Mouse (Mus musculus): ENCODE measurements around the gene Coro2b. TPM values are rescaled to one million over a fixed set of nuclear protein-coding genes. Genes with fewer than 3 reads are reported as not detected.

The Coro2b gene
- polyA plus RNA-seq, 1 experiment from 2014 or later = 32.5 TPM

- no peak for ATAC-seq (ENCODE audit: low read depth)
- Histone ChIP-seq H3K9me3 (ENCODE audit: control insufficient read depth, low read length) (no peaks in the 10 kb centered on the region), H3K4me3 (ENCODE audit: low read depth, low read length) (no peak overlapping the region), H3K27ac (ENCODE audit: low read depth, low read length) (no peak overlapping the region), H3K27me3 (ENCODE audit: control insufficient read depth, insufficient read depth, low read length) (no peaks in the 10 kb centered on the region), H3K36me3 (ENCODE audit: control insufficient read depth, insufficient read depth, low read length) (no peaks in the 10 kb centered on the region), H3K9ac (replicated peaks; ENCODE audit: low read depth, low read length) (no peak overlapping the region), H3K4me2 (ENCODE audit: low read depth, low read length) (no peak overlapping the region), H3K4me1 (ENCODE audit: control insufficient read depth, insufficient read depth, low read length) (peaks cover 8% of the 10 kb centered on the region; the same call in 1 of the 2 replicates)
- 93% methylated on average over 6 of the region's 6 CpGs for WGBS
These were observed 19.9 kb upstream of the Coro2b start for GRCm38 (mm10) chr9:62556748-62557147.

GRCm38 (mm10) chr9:62555258-62555856 is 18.5 kb upstream of the Coro2b start:
- Histone ChIP-seq H3K4me3 (ENCODE audit: low read depth, low read length) (no peak overlapping the region), H3K4me2 (ENCODE audit: low read depth, low read length) (no peak overlapping the region), H3K4me1 (ENCODE audit: control insufficient read depth, insufficient read depth, low read length) (peaks cover 8% of the 10 kb centered on the region; the same call in 1 of the 2 replicates), H3K27ac (ENCODE audit: low read depth, low read length) (no peak overlapping the region), H3K27me3 (ENCODE audit: control insufficient read depth, insufficient read depth, low read length) (no peaks in the 10 kb centered on the region), H3K9ac (replicated peaks; ENCODE audit: low read depth, low read length) (no peak overlapping the region), H3K9me3 (ENCODE audit: control insufficient read depth, low read length) (no peaks in the 10 kb centered on the region), H3K36me3 (ENCODE audit: control insufficient read depth, insufficient read depth, low read length) (no peaks in the 10 kb centered on the region)
- 66% methylated on average over 5 of the region's 5 CpGs for WGBS
- ATAC-seq (ENCODE audit: low read depth) = peak; percentile 28; the same call in 1 of the 2 replicates

DNA sequence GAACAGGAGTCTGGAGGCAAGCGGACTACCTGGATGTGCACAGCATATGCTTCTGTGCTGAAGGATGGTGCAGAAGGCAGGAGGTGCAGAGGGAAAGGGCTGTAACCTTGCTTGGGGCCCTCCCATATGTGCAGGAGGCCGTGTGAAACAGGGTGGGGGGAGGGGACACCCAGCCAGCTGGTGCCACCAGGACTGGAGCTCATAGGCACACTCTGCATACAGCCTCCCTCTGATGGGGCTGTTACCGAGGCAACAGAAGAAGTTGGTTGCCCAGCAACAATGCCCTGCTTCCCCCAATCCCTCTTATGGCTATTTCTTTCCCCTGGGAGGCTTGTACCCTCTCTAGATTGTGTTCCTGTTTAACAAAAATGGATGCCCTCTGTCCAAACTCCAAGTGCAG is 17.8 kb upstream of the Coro2b start:
- Histone ChIP-seq H3K9me3 (ENCODE audit: control insufficient read depth, low read length) (no peaks in the 10 kb centered on the region), H3K27me3 (ENCODE audit: control insufficient read depth, insufficient read depth, low read length) (no peaks in the 10 kb centered on the region), H3K27ac (ENCODE audit: low read depth, low read length) (no peak overlapping the region), H3K36me3 (ENCODE audit: control insufficient read depth, insufficient read depth, low read length) (no peaks in the 10 kb centered on the region), H3K4me3 (ENCODE audit: low read depth, low read length) (no peak overlapping the region), H3K4me1 (ENCODE audit: control insufficient read depth, insufficient read depth, low read length) (peaks cover 10% of the 10 kb centered on the region; the same call in 1 of the 2 replicates), H3K9ac (replicated peaks; ENCODE audit: low read depth, low read length) (no peak overlapping the region), H3K4me2 (ENCODE audit: low read depth, low read length) (no peak overlapping the region)
- 15% methylated on average over 3 of the region's 3 CpGs for WGBS
- peak; percentile 76; the same call in 1 of the 2 replicates for ATAC-seq (ENCODE audit: low read depth)

- no peak overlapping the region for H3K4me3 ChIP-seq (ENCODE audit: low read depth, low read length)
- no peak overlapping the region for H3K4me2 ChIP-seq (ENCODE audit: low read depth, low read length)
- H3K4me1 ChIP-seq (ENCODE audit: control insufficient read depth, insufficient read depth, low read length) = peaks cover 10% of the 10 kb centered on the region; the same call in 1 of the 2 replicates
- no peak overlapping the region for H3K27ac ChIP-seq (ENCODE audit: low read depth, low read length)
- 33% methylated on average over 7 of the region's 7 CpGs for WGBS
- no peaks in the 10 kb centered on the region for H3K27me3 ChIP-seq (ENCODE audit: control insufficient read depth, insufficient read depth, low read length)
- H3K36me3 ChIP-seq (ENCODE audit: control insufficient read depth, insufficient read depth, low read length) = no peaks in the 10 kb centered on the region
- H3K9me3 ChIP-seq (ENCODE audit: control insufficient read depth, low read length) = no peaks in the 10 kb centered on the region
- H3K9ac ChIP-seq (replicated peaks; ENCODE audit: low read depth, low read length) = no peak overlapping the region
- no peak for ATAC-seq (ENCODE audit: low read depth)
These were observed 16.6 kb upstream of the Coro2b start for GRCm38 (mm10) chr9:62553366-62553940.

- WGBS = 82% methylated on average over 3 of the region's 3 CpGs
- H3K36me3 ChIP-seq (ENCODE audit: control insufficient read depth, insufficient read depth, low read length) = no peaks in the 10 kb centered on the region
These were observed 14.7 kb upstream of the Coro2b start for GRCm38 (mm10) chr9:62551531-62551930.

DNA sequence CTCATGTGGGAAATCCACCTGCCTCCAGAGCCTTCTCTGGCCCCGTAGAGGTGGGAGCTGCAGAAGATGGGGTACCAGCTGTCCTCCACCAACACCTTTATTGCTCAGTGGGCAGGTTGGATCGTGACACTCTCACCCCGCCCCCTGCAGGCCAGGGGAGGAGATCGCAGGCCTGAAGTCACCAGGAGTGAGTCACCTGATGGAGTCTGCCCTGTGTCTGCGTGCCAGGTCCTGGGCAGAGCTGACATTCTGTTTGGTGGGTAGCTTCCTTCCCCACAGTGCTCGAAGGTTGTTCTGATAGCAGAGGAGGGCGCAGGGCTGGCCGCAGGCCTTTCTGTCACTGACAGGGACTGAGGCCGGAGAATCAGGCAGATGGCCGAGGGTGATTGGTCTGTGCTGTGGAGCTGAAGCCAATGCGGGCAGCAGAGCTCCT is 13.8 kb upstream of the Coro2b start:
- ATAC-seq (ENCODE audit: low read depth) = no peak

More at GRCm38 (mm10) chr9:62551531-62551930, 14.7 kb upstream of the Coro2b start:
- Histone ChIP-seq H3K4me2 (ENCODE audit: low read depth, low read length) (no peak overlapping the region), H3K27me3 (ENCODE audit: control insufficient read depth, insufficient read depth, low read length) (no peaks in the 10 kb centered on the region), H3K4me3 (ENCODE audit: low read depth, low read length) (no peak overlapping the region), H3K9me3 (ENCODE audit: control insufficient read depth, low read length) (no peaks in the 10 kb centered on the region), H3K9ac (replicated peaks; ENCODE audit: low read depth, low read length) (no peak overlapping the region), H3K4me1 (ENCODE audit: control insufficient read depth, insufficient read depth, low read length) (peaks cover 10% of the 10 kb centered on the region; the same call in 1 of the 2 replicates), H3K27ac (ENCODE audit: low read depth, low read length) (no peak overlapping the region)
- ATAC-seq (ENCODE audit: low read depth) = no peak

DNA sequence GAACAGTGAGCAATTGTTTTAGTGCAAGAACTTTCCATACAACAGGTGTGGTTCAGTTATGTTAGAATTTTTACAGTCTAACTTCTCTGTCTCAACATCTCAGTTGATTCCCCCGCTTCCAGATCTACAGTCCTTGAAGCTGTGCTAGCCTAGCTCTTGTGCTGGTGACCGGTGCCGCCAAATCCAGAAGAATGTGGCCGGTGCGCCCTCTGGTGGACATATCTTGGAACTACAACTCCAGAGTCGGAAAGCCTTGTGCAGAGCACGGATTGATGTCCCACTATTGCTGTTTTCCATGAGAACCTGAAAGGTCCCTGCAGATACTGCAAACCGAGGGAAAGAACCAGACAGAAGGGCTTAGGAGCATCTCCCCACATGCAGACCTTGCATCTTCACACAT is 13.0 kb upstream of the Coro2b start:
- Histone ChIP-seq H3K9ac (replicated peaks; ENCODE audit: low read depth, low read length) (no peak overlapping the region), H3K4me2 (ENCODE audit: low read depth, low read length) (no peak overlapping the region), H3K9me3 (ENCODE audit: control insufficient read depth, low read length) (no peaks in the 10 kb centered on the region), H3K36me3 (ENCODE audit: control insufficient read depth, insufficient read depth, low read length) (no peaks in the 10 kb centered on the region), H3K4me1 (ENCODE audit: control insufficient read depth, insufficient read depth, low read length) (peaks cover 11% of the 10 kb centered on the region; the same call in 1 of the 2 replicates), H3K27ac (ENCODE audit: low read depth, low read length) (no peak overlapping the region), H3K4me3 (ENCODE audit: low read depth, low read length) (no peak overlapping the region), H3K27me3 (ENCODE audit: control insufficient read depth, insufficient read depth, low read length) (no peaks in the 10 kb centered on the region)
- no peak for ATAC-seq (ENCODE audit: low read depth)
- WGBS = 4% methylated on average over 8 of the region's 8 CpGs

More for the DNA sequence above, 13.8 kb upstream of the Coro2b start:
- Histone ChIP-seq H3K9me3 (ENCODE audit: control insufficient read depth, low read length) (no peaks in the 10 kb centered on the region), H3K27me3 (ENCODE audit: control insufficient read depth, insufficient read depth, low read length) (no peaks in the 10 kb centered on the region), H3K4me1 (ENCODE audit: control insufficient read depth, insufficient read depth, low read length) (peaks cover 10% of the 10 kb centered on the region; the same call in 1 of the 2 replicates), H3K4me2 (ENCODE audit: low read depth, low read length) (no peak overlapping the region), H3K4me3 (ENCODE audit: low read depth, low read length) (no peak overlapping the region), H3K9ac (replicated peaks; ENCODE audit: low read depth, low read length) (no peak overlapping the region), H3K27ac (ENCODE audit: low read depth, low read length) (no peak overlapping the region), H3K36me3 (ENCODE audit: control insufficient read depth, insufficient read depth, low read length) (no peaks in the 10 kb centered on the region)
- WGBS = 53% methylated on average over 11 of the region's 11 CpGs

DNA sequence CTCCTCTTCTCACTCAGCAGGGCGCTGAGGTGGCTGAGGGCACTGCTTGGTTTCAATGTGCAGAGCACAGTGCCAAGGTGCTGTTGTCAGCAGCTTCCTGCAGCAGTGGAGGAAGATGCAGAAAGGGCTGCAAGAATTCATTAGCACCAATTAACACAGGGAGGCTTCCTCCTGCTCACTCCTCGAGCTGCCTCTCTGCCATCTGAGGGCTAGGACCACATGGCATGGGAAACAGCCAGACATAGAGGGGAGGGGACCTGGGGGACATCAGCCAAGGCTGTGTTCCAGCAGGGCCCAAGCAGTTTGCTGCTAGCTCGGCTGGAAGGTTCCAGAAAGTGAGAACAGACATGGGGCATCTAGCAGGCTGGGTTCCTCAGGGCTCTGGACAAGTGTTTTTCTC is 10.6 kb upstream of the Coro2b start:
- no peak overlapping the region for H3K27ac ChIP-seq (ENCODE audit: low read depth, low read length)
- H3K9ac ChIP-seq (replicated peaks; ENCODE audit: low read depth, low read length) = no peak overlapping the region
- no peaks in the 10 kb centered on the region for H3K27me3 ChIP-seq (ENCODE audit: control insufficient read depth, insufficient read depth, low read length)
- no peak for ATAC-seq (ENCODE audit: low read depth)
- no peaks in the 10 kb centered on the region for H3K9me3 ChIP-seq (ENCODE audit: control insufficient read depth, low read length)
- H3K4me3 ChIP-seq (ENCODE audit: low read depth, low read length) = no peak overlapping the region
- WGBS = 57% methylated on average over 3 of the region's 3 CpGs
- peaks cover 10% of the 10 kb centered on the region; the same call in 1 of the 2 replicates for H3K4me1 ChIP-seq (ENCODE audit: control insufficient read depth, insufficient read depth, low read length)
- no peak overlapping the region for H3K4me2 ChIP-seq (ENCODE audit: low read depth, low read length)
- no peaks in the 10 kb centered on the region for H3K36me3 ChIP-seq (ENCODE audit: control insufficient read depth, insufficient read depth, low read length)

GRCm38 (mm10) chr9:62544856-62545255 is 8.0 kb upstream of the Coro2b start:
- no peak overlapping the region for H3K4me3 ChIP-seq (ENCODE audit: low read depth, low read length)
- H3K4me2 ChIP-seq (ENCODE audit: low read depth, low read length) = no peak overlapping the region
- no peaks in the 10 kb centered on the region for H3K9me3 ChIP-seq (ENCODE audit: control insufficient read depth, low read length)
- no peak overlapping the region for H3K9ac ChIP-seq (replicated peaks; ENCODE audit: low read depth, low read length)
- peaks cover 16% of the 10 kb centered on the region; the same call in 1 of the 2 replicates for H3K4me1 ChIP-seq (ENCODE audit: control insufficient read depth, insufficient read depth, low read length)
- H3K36me3 ChIP-seq (ENCODE audit: control insufficient read depth, insufficient read depth, low read length) = no peaks in the 10 kb centered on the region
- WGBS = 45% methylated on average over 10 of the region's 10 CpGs
- no peak overlapping the region for H3K27ac ChIP-seq (ENCODE audit: low read depth, low read length)
- no peaks in the 10 kb centered on the region for H3K27me3 ChIP-seq (ENCODE audit: control insufficient read depth, insufficient read depth, low read length)
- ATAC-seq (ENCODE audit: low read depth) = no peak
